Mouse (Mus musculus) bone marrow, adult 2 months (tissue): ENCODE data around the gene Rbm20.

ENCODE experiments used
- CTCF ChIP-seq: fragments of 200-500 bp; IDR thresholded peaks from 2 replicates; pipeline ENCODE4 v1.5.1; 2011; ENCODE audit warnings: low read length, control low read depth; ENCODE audit not compliant: control insufficient read depth, insufficient read depth
- POLR2A ChIP-seq: fragments of 200-500 bp; IDR thresholded peaks from 2 replicates; pipeline ENCODE4 v1.6.1; 2011; ENCODE audit warnings: low read depth, mild to moderate bottlenecking, control low read depth, low read length, borderline replicate concordance; ENCODE audit not compliant: control insufficient read depth

GRCm38 (mm10) chr19:53731761-53732201 is 54.7 kb downstream of the Rbm20 start:
- TF ChIP-seq POLR2A: no peak
- no peak for TF ChIP-seq CTCF
